Mouse (Mus musculus): ENCODE data around the gene 2900026A02Rik. TPM values are rescaled to one million over a fixed set of nuclear protein-coding genes. Genes with fewer than 3 reads are reported as not detected.

The 2900026A02Rik gene
- polyA plus RNA-seq, 1 experiment from 2014 or later = 2.1 TPM

- no peak overlapping the region for H3K27ac ChIP-seq (ENCODE audit: low read depth, low read length)
- H3K4me2 ChIP-seq (ENCODE audit: low read length) = no peak overlapping the region
- no peak for ATAC-seq
- peaks cover 17% of the 10 kb centered on the region; the same call in 1 of the 2 replicates for H3K4me1 ChIP-seq (ENCODE audit: control insufficient read depth, insufficient read depth, low read length)
- H3K4me3 ChIP-seq (ENCODE audit: low read depth, low read length) = no peak overlapping the region
- no peak overlapping the region for H3K9ac ChIP-seq (ENCODE audit: low read length)
- whole genome bisulfite sequencing = 77% methylated on average over 6 of the region's 6 CpGs
- no peaks in the 10 kb centered on the region for H3K27me3 ChIP-seq (replicated peaks; ENCODE audit: control insufficient read depth, insufficient read depth, low read length)
- no peaks in the 10 kb centered on the region for H3K36me3 ChIP-seq (ENCODE audit: control insufficient read depth, insufficient read depth, low read length)
- H3K9me3 ChIP-seq (replicated peaks; ENCODE audit: control insufficient read depth, low read length) = no peaks in the 10 kb centered on the region
- no peak for DNase-seq (ENCODE audit: low spot score)
These were observed 99.5 kb downstream of the 2900026A02Rik start for GRCm38 (mm10) chr5:113121591-113121875.

- Histone ChIP-seq H3K36me3 (ENCODE audit: control insufficient read depth, insufficient read depth, low read length) (no peaks in the 10 kb centered on the region), H3K4me1 (ENCODE audit: control insufficient read depth, insufficient read depth, low read length) (peaks cover 17% of the 10 kb centered on the region; the same call in 1 of the 2 replicates), H3K4me2 (ENCODE audit: low read length) (no peak overlapping the region), H3K27me3 (replicated peaks; ENCODE audit: control insufficient read depth, insufficient read depth, low read length) (no peaks in the 10 kb centered on the region), H3K27ac (ENCODE audit: low read depth, low read length) (no peak overlapping the region), H3K9ac (ENCODE audit: low read length) (no peak overlapping the region), H3K4me3 (ENCODE audit: low read depth, low read length) (no peak overlapping the region), H3K9me3 (replicated peaks; ENCODE audit: control insufficient read depth, low read length) (no peaks in the 10 kb centered on the region)
- no peak for DNase-seq (ENCODE audit: low spot score)
- ATAC-seq = no peak
- WGBS = 36% methylated on average over 15 of the region's 15 CpGs
These were observed 100.1 kb downstream of the 2900026A02Rik start for GRCm38 (mm10) chr5:113120741-113121590.

GRCm38 (mm10) chr5:113119861-113120465, 101.1 kb downstream of the 2900026A02Rik start:
- Histone ChIP-seq H3K4me2 (ENCODE audit: low read length) (no peak overlapping the region), H3K4me1 (ENCODE audit: control insufficient read depth, insufficient read depth, low read length) (peaks cover 17% of the 10 kb centered on the region; the same call in 1 of the 2 replicates)
- ATAC-seq = no peak

GRCm38 (mm10) chr5:113119291-113119690, 101.7 kb downstream of the 2900026A02Rik start:
- no peak for DNase-seq (ENCODE audit: low spot score)
- Histone ChIP-seq H3K4me1 (ENCODE audit: control insufficient read depth, insufficient read depth, low read length) (peaks cover 17% of the 10 kb centered on the region; the same call in 1 of the 2 replicates), H3K4me3 (ENCODE audit: low read depth, low read length) (no peak overlapping the region), H3K27me3 (replicated peaks; ENCODE audit: control insufficient read depth, insufficient read depth, low read length) (no peaks in the 10 kb centered on the region), H3K4me2 (ENCODE audit: low read length) (no peak overlapping the region), H3K9me3 (replicated peaks; ENCODE audit: control insufficient read depth, low read length) (no peaks in the 10 kb centered on the region), H3K9ac (ENCODE audit: low read length) (no peak overlapping the region), H3K36me3 (ENCODE audit: control insufficient read depth, insufficient read depth, low read length) (no peaks in the 10 kb centered on the region), H3K27ac (ENCODE audit: low read depth, low read length) (no peak overlapping the region)
- no peak for ATAC-seq
- WGBS = 83% methylated on average over 9 of the region's 9 CpGs

More at GRCm38 (mm10) chr5:113119861-113120465, 101.1 kb downstream of the 2900026A02Rik start:
- peak; percentile 45 for DNase-seq (ENCODE audit: low spot score)
- no peaks in the 10 kb centered on the region for H3K27me3 ChIP-seq (replicated peaks; ENCODE audit: control insufficient read depth, insufficient read depth, low read length)
- WGBS = 29% methylated on average over 13 of the region's 13 CpGs
- H3K36me3 ChIP-seq (ENCODE audit: control insufficient read depth, insufficient read depth, low read length) = no peaks in the 10 kb centered on the region
- peak overlapping the region; percentile 29 for H3K9ac ChIP-seq (ENCODE audit: low read length)
- H3K27ac ChIP-seq (ENCODE audit: low read depth, low read length) = no peak overlapping the region
- H3K4me3 ChIP-seq (ENCODE audit: low read depth, low read length) = no peak overlapping the region
- no peaks in the 10 kb centered on the region for H3K9me3 ChIP-seq (replicated peaks; ENCODE audit: control insufficient read depth, low read length)

- ATAC-seq = no peak
- H3K27ac ChIP-seq (ENCODE audit: low read depth, low read length) = no peak overlapping the region
- H3K4me1 ChIP-seq (ENCODE audit: control insufficient read depth, insufficient read depth, low read length) = peaks cover 17% of the 10 kb centered on the region; the same call in 1 of the 2 replicates
- H3K36me3 ChIP-seq (ENCODE audit: control insufficient read depth, insufficient read depth, low read length) = no peaks in the 10 kb centered on the region
- no peaks in the 10 kb centered on the region for H3K9me3 ChIP-seq (replicated peaks; ENCODE audit: control insufficient read depth, low read length)
- 43% methylated on average over 6 of the region's 6 CpGs for WGBS
- DNase-seq (ENCODE audit: low spot score) = no peak
- no peak overlapping the region for H3K9ac ChIP-seq (ENCODE audit: low read length)
- H3K27me3 ChIP-seq (replicated peaks; ENCODE audit: control insufficient read depth, insufficient read depth, low read length) = no peaks in the 10 kb centered on the region
- H3K4me2 ChIP-seq (ENCODE audit: low read length) = no peak overlapping the region
- H3K4me3 ChIP-seq (ENCODE audit: low read depth, low read length) = no peak overlapping the region
These were observed 102.3 kb downstream of the 2900026A02Rik start for GRCm38 (mm10) chr5:113118695-113119094.

- no peak overlapping the region for H3K4me3 ChIP-seq (ENCODE audit: low read depth, low read length)
- H3K4me2 ChIP-seq (ENCODE audit: low read length) = no peak overlapping the region
- no peak overlapping the region for H3K27ac ChIP-seq (ENCODE audit: low read depth, low read length)
- DNase-seq (ENCODE audit: low spot score) (no peak), ATAC-seq (no peak)
- 67% methylated on average over 5 of the region's 5 CpGs for WGBS
- H3K4me1 ChIP-seq (ENCODE audit: control insufficient read depth, insufficient read depth, low read length) = peaks cover 13% of the 10 kb centered on the region; the same call in 1 of the 2 replicates
- no peaks in the 10 kb centered on the region for H3K27me3 ChIP-seq (replicated peaks; ENCODE audit: control insufficient read depth, insufficient read depth, low read length)
- H3K9me3 ChIP-seq (replicated peaks; ENCODE audit: control insufficient read depth, low read length) = no peaks in the 10 kb centered on the region
- no peak overlapping the region for H3K9ac ChIP-seq (ENCODE audit: low read length)
- H3K36me3 ChIP-seq (ENCODE audit: control insufficient read depth, insufficient read depth, low read length) = no peaks in the 10 kb centered on the region
These were observed 103.7 kb downstream of the 2900026A02Rik start for GRCm38 (mm10) chr5:113117361-113117760.

- Histone ChIP-seq H3K4me3 (ENCODE audit: low read depth, low read length) (no peak overlapping the region), H3K4me2 (ENCODE audit: low read length) (no peak overlapping the region), H3K27ac (ENCODE audit: low read depth, low read length) (no peak overlapping the region), H3K9ac (ENCODE audit: low read length) (no peak overlapping the region), H3K27me3 (replicated peaks; ENCODE audit: control insufficient read depth, insufficient read depth, low read length) (no peaks in the 10 kb centered on the region), H3K4me1 (ENCODE audit: control insufficient read depth, insufficient read depth, low read length) (peaks cover 9% of the 10 kb centered on the region; the same call in 1 of the 2 replicates), H3K9me3 (replicated peaks; ENCODE audit: control insufficient read depth, low read length) (no peaks in the 10 kb centered on the region), H3K36me3 (ENCODE audit: control insufficient read depth, insufficient read depth, low read length) (no peaks in the 10 kb centered on the region)
- no peak for DNase-seq (ENCODE audit: low spot score)
- ATAC-seq = no peak
- 82% methylated on average over 10 of the region's 10 CpGs for WGBS
These were observed 105.1 kb downstream of the 2900026A02Rik start for GRCm38 (mm10) chr5:113115896-113116295.

GRCm38 (mm10) chr5:113114264-113115225, 106.5 kb downstream of the 2900026A02Rik start:
- whole genome bisulfite sequencing = 44% methylated on average over 20 of the region's 20 CpGs
- Histone ChIP-seq H3K9me3 (replicated peaks; ENCODE audit: control insufficient read depth, low read length) (no peaks in the 10 kb centered on the region), H3K27me3 (replicated peaks; ENCODE audit: control insufficient read depth, insufficient read depth, low read length) (no peaks in the 10 kb centered on the region), H3K27ac (ENCODE audit: low read depth, low read length) (no peak overlapping the region), H3K9ac (ENCODE audit: low read length) (no peak overlapping the region; the same call in 1 of the 2 replicates), H3K4me2 (ENCODE audit: low read length) (no peak overlapping the region), H3K4me3 (ENCODE audit: low read depth, low read length) (no peak overlapping the region), H3K36me3 (ENCODE audit: control insufficient read depth, insufficient read depth, low read length) (no peaks in the 10 kb centered on the region), H3K4me1 (ENCODE audit: control insufficient read depth, insufficient read depth, low read length) (0 out of 2 replicates have a peak, but pooled peaks cover 4% of the 10 kb centered on the region)
- DNase-seq (ENCODE audit: low spot score) = no peak
- ATAC-seq = no peak

All from forebrain, embryonic 14.5 days (tissue).